Mouse (Mus musculus) thymus, postnatal 36 days (tissue): ENCODE measurements around the gene Clic1.
A peak's percentile ranks its signal among the peaks of the same experiment; 100 is the strongest.
"Not testable (repeated sequence)": the region's sequence is repeated elsewhere in the genome, so short reads cannot be mapped to it uniquely, and the experiment has no call there.

Source experiments
- DNase-seq, 2 experiments: peaks; one replicate each; pipeline ENCODE4 v3.0.0; 2022; ENCODE audit warnings: mixed read lengths in 2 of 2

Gene Clic1

DNA sequence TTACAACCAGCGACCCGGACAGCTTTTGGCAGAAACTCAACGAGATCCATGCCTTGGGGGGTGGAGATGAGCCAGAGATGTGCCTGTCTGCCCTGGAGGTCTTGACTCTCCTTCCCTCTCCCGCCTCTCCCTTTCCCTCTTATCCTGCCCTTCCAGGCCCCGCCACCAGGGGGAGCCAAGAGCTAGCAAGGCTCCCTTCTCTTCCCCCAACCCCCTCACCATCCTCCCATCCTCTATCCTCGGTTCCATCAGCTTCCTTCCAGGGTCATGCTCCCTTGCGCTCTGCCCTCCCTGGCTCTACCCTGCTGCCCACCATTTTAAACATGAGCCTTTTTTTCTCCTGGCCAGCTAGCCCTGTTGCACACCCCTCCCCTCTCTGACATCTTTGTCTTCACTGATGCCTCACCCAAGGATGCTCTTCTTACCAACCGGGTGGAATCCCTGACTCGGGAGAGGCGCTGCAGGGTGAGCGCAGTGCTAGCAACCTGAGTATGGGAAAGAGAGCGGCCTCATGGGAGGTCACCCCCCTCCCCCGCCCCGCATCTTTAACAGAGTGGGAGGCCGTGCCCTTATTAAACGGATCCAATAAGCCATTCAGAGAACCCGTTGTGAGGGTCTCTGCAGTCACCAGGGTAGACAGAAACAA lies 28.5 kb upstream of the Clic1 start:
- peak; percentile 86 to 91 for DNase-seq

DNA sequence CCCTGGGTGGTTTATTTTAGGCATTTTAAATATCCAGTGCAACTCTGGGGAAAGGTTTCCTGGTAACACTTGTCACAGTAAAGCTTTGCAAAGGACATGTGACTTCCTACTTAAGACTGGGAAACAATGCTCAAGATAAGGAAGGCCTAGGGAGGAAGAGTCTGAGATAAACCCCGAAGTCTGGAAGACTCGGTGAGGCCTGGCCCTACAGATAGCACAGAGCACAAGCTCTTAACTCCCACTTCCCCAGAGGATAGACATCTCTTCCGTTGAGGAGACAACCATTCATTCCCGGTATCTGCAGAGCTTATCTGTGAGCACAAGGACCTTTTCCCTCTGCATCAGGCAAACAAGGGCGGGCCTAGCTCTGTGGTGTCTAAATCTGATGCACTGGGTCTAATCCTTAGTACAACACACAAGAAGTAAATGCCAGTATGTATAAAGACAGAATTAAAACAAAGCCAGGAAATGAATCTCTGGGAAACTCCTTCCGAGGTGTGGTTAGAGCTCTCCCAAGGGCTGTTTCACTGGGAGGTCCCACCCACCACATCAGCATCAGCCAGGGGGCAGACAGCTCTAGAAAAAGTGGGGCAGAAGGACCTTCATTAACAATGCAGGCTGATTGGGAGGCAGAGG lies 27.8 kb upstream of the Clic1 start:
- no peak for DNase-seq

DNA sequence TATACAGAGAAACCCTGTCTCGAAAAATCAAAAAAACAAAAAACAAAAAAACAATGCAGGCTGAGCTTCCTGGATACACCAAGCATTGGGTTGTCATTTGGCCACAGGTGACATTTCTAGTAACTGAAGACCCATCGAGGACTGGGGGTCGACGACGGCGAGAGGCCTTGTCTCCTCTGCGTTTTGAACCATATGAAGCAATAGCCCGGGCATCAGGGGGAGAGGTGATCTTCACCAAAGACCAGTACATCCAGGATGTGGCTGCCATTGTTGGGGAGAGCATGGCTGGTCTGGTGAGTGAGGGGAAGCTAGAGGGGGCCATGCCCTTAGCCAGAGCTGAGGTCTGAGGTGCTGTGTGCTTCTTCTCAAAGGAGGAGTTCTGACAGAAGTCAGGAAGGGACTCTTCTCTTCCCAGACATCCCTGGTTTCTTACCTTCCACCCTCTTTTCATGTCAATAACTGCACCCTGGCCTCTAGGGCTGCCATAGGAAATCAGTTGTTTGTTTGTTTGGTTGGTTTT lies 27.2 kb upstream of the Clic1 start:
- DNase-seq: no peak

DNA sequence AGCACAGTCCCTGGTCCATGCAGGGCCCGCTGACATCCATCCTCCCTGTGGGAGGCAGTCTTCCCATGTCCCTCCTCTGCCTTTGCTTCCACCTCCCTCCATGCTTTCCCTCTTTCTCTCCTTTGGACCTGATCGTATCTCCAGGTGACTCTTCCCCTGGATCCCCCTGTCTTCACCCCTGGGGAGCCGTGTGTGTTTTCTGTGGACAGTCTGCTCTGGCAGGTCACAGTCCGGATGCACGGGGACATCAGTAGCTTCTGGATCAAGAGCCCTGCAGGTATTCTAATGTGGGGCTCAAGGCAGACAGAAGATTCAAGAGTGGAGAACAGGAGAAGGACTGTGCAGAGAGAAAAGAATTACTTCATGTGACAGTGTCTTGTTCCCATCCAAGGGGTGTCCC lies 26.5 kb upstream of the Clic1 start:
- no peak for DNase-seq

DNA sequence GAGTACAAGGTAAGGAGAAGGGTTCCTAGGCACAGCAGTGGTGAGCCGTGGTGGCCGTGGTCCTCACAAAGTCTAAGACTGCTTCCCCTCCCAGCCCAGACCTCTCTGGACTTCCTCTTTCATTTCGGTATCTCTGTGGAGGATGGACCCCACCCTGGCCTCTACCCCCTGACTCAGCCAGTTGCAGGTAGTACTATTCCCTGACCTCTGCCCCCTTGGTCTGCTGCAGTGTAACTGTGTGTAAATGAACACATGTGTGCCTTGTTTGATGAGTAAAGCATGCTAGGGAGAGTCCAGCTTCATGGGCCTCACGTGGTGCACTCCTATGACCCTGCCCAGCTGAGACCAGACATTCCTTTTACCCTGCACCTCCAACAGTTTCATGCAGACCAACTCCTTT lies 26.0 kb upstream of the Clic1 start:
- DNase-seq: no peak

DNA sequence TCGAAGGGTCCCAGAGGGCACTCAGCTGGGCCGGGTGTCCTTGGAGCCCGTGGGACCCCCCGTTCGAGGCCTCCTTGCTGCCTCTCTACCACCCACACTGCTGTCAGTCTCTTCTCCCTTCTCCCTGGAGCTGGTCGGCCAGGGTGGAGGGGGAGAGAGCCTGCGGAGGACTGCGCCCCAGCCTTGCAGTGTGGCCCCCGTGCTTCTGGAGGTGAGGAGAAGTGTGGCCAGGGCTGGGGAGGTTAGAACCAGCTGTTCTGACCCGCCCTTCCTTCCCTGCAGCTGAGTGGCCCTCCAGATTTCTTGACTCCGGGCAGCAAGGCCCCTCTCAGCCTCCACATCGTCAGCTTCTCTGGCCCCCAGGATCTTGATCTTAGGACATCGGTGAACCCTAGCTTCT lies 25.5 kb upstream of the Clic1 start:
- no peak for DNase-seq

DNA sequence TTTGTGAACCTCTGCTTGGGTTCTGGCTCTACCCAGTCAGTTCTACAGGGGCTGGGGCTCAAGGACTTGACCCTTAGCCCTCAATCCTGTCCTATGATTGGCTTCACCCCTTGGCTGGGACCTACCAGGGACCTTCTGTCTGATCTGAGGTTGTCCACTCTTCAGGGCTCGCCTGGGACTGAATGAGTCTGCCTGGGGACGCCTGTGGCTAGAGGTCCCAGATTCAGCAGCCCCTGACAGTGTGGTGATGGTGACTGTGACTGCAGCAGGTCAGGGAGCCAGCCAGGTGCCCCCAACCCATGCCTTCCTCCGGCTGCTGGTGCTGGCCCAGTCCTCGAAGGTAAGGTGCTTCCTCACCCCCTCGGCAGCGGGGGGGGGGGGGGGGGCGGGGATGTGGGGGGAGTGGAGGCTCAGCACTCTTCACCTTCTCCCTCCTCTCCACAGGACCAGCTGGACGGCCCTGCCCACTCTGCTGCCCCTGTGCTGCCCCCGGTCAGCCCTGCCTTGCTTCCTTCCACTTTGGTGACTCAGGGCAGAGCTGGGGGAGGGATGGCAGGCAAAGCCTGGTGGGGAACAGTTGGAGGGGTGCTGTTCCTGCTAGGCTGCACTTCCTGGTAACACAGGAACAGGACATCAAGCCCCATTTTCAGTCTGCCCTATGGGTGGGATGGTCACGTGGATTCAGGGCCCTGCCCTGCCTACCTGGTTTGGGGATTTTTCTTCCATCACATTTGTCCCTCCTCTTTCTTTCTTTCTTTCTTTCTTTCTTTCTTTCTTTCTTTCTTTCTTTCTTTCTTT lies 24.9 kb upstream of the Clic1 start:
- DNase-seq: no peak

DNA sequence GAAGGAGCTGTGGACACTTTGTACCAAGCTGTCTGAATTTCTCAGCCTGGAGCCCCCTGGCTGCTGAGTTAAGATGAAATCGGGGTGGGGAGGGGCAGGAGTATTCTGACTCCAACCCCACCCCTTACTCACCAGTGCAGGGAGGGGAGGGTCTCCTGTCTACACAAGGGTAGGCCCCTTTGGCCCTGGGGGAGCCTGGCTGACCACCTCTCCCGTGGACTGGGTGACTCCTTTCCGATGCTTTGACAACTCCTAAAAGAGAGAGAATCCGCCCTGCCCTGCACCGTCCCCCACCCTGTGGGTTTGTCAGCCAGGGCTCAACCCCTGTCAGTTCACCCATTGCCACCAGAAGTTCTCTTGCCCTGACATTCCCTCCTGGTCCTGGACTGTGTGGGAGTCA lies 23.6 kb upstream of the Clic1 start:
- no peak for DNase-seq

DNA sequence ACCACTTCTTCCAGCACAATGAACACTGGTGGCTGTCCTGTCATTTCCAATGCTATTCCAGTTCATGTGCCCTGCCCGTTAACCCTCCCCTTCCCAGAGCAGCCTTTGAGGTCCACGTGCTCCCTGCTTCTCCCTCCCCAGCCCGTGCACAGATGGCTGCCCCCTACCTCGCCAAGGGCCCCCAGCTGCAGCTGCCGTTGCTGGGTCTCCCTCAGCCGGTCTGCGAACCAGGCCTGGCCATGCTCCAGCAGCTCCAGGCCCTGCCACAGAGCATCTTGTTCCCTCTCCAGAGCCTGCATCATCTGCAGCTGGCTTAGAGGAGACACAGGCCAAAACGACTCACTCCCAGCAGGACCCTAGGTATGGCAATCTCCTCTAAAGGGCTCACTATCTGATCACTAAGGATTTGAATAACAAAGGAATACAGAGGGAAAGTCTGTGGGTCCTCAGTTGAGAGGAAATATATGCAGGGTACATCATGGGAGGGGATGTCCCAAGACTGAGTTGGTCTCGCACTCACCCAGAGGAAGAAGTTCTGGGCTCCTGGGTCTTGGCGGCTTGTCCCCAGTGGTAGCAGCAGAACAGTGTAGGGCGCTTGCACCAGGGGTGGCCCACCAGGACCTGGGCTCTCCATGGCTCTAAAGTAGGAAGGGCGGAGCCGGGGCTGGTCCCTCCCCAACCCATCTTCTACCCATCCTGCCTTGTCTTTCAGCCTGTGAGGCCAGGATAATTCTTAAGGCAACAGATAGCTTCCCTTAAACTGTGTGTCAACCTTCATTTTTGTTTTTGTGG lies 22.3 kb upstream of the Clic1 start, which contains the start of gene Sapcd1:
Gene Sapcd1 (minus strand): TSS at position 740 of the 792 bp plus-strand sequence.
- no peak for DNase-seq

DNA sequence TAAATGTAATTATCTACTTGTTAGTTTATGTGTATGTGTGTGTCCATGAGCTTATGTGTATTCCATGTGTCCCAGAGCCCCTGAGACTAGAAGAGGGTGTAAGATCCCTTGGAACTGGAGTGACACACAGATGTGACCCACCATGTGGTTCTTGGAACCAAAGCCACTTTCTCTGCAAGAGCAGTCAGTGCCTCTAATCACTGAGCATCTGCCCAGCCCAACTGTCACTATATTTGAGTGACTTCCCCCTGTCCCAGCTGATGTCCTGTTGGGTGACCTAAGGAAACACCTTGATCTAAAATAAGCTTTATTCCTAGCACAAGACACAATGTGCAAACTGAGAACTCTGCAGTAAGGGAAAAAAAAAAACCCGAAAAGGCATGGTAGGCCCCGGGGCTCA lies 21.5 kb upstream of the Clic1 start:
- DNase-seq: no peak

DNA sequence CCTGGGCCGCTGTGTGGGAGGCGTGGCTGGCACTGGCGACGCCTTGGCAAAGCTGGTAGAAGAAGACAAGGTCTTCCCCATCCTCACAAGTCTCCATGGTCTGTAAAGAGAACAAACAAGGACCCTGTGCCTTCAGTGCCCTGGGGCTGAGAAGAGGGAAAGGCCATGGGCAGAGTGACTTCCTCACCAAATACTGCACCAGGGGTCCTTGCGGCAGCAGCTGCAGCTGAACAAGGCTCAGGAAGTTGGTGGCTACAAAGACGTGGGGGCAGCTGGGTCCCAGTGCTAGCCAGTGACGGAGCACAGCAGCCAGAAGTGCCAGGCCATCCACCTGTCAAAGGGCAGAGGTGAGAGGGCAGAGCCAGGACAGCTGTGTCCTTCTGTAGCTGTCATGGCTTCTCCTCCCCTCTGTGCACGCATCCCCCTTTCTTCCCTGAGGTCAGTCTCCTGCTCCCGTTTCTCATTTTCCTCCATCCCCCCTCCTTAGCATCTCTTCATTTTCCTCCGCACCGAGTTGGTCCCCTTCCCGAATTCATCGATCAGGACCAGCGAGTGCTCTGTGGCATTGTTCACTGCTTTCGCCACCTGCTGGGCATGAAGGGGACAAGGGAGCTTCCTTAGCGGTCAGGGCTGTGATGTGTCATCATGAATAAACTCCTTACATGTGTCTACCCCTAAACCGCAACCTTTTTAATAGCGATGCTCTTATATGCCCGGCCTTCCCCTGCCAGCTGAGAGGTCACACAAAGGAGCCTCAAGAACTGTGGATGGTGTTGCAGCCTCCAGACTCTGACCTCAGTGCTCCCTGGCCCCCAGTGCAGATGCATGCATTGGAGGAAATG lies 19.9 kb upstream of the Clic1 start:
- peak; percentile 42 to 64 for DNase-seq

DNA sequence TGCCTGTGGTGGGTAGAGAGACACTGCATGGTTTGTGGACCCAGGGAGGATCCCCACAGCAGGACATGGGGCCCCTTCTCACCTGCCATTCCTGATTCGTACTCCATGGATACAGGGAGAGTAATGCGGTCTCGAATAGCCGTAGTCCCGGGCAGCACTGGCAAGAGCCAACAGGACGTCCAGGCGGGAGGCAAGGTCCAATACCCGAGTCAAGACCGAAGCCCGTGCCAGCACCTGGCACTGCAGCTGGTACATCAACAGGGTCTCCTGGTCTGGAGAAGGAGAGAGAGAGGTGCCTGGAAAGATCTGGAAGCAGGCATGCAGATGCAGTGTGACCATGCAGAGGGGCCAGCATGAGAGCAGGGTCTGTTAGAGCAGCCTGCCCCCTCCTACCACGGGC lies 18.5 kb upstream of the Clic1 start:
- DNase-seq: no peak

DNA sequence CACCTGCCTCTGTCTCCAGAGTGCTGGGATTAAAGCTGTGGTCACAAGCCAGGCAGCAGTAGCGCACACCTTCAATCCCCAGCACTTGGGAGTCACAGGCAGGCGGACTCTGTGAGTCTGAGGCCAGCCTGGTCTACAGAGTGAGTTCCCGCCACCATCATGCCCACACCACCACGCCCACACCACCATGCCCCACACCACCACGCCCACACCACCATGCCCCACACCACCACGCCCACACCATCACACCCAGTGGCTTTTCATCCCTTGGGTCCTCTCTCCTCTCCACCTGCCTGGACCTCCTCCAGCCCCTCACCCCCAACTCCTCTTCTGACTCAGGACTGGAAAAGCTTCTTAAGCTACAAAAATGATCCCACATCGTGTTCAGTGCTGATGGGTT lies 17.9 kb upstream of the Clic1 start:
- DNase-seq: no peak

DNA sequence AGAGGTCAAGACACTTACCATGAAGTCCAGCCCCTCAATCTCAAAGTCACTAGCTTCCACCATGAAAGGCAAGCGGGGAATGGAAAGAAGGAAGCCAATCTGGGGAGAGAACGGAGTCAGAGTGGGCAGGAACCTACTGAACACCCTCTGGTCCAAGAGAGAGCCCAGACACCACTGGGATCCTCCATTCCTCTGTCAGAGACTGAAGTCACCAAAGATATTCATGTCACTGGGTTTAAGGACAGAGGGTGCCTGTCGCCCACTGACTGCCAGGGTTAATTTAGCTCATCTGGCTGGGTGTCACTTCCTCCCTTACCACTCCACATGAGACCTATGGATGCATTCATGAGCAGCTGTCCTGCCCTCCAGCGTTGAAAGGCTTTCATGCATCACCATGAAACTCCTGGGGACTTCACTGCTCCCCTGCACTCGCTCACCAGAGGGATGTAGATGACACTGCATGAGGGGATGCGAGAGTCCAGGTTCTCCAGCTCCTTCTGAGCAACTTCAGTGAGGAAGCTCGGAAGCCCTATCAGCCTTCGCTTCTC lies 17.4 kb upstream of the Clic1 start:
- DNase-seq: no peak

DNA sequence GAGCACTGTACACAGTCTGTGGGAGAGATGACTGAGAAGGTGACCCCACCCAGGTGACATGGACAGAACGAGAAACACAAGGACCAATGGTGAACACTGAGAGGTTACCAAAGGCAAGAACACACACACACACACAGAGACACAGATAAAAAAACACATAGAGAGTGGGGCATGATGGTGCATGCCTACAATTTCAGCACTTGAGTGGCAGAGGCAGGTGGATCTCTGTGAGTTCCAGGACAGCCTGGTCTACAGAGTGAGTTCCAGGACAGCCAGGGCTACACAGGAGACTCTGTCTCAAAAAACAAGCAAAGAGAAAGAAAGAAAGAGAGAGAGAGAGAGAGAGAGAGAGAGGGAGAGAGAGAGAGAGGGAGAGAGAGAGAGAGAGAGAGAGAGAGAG lies 16.1 kb upstream of the Clic1 start:
- DNase-seq: not testable (repeated sequence)

DNA sequence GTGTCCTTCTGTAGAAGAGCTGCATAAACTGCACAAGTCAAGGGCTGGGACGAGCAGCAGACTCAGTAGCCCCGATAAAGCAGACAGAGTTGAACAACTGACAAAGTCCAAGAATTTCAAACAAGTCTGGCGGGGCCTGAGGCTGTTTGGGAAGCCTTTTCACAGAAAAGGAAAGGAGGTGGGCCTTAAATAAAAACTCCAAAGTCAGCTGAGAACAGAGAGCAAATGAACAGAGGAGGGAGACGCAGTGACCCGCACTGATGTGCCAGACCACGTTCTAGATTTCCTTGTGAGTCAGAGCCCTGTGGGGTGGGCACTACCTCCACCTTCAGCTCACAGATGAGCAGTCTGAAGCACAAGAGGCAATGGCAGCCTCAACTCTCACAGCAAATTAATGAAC lies 14.9 kb upstream of the Clic1 start:
- DNase-seq: no peak

DNA sequence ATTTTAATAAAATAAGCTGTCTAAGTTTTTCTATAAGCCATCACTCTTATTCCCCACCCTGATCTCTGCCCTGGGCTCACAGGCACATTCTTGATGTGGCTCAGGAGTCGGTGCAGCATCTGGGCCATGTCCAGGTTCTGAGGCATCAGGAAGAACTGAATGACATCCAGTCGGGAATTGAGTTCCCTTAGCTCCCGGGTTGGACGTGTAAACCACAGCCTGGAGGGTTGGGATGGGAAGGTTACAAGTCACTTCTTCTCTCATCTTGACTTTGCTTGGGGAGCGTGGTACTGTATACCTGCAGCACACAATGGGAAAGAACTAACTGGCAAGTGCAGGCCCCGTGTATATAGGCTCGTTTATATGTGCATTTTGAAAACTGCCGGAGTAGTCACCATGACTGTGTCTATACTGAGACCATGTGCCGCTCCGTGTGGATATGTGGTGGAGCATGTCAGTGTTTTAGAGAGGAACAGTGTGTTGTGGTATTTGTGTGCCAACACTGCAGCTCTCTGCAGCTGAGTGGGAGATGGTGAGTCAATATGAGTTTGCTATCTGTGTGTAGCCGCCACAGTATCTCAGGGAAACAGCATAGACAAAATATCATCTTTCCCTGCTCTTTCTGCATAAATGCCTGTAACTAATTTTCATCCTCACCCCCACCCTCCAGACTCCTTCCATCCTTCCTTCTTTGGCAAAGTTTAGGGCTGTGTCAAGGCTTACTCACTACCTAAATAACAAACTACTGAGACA lies 10.5 kb upstream of the Clic1 start:
- no peak for DNase-seq

DNA sequence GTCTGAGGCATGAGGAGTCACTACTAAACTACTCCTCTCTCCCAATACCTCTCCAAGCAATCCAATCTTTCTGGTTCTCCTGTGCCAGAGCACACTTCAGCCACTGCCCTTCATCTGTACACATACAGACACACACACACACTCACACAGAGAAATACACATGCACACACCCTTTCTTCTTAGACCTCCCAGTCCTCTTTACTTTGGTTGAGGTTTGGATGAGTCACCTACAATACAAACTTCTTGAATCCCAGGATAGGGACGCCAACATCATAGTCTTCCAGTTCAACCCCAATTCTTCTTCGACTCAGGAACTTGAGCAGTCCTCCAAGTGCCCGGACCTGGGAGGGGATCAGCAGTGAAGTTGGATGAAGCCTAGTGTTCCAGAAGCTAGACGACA lies 6.0 kb upstream of the Clic1 start:
- no peak for DNase-seq

DNA sequence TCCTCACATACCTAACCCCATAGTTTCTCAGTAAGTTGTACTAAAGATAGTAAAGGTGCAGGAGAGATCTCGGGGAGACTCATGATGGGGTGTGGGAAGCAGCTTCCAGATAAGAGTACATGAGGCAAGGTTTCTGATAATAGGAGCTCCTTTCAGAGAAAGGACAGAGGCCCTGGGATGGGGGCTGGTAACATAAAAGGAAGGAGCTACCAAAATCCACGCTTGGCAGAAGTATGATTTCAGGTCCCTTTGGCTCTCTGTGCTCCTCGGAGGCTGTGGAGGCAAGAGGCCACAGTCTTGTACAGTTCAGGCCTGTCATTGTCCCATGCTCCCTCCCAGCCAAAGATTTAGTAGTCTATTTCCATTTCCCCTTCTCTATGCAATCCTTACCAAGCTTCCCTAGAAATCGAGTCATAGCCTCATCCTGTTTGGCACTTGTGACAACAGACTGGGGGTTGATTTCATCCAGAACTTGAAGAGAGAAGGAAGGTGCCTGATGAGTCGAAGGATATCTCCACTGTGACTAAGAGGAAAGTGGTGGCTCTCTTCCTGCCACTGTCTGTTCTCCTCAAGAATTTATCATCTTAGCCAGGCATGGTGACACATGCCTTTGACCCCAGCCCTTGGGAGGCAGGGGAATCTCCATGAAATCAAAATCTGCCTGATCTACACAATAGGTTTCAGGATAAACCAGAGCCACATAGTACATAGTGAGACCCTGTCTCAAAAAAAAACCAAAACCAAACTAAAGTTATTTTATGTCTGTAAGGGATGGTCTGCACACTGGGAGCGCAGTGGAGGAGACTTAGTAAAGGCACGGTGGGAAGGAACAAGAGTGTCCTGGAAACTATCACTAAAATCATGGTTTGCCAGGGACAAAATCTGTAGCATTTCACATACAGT lies 4.6 kb upstream of the Clic1 start:
- no peak for DNase-seq
